Mouse (Mus musculus) neural tube, embryonic 14.5 days (tissue): ENCODE data around the gene Cfb. TPM values are rescaled to one million over a fixed set of nuclear protein-coding genes. Genes with fewer than 3 reads are reported as not detected.

Experiments used
- ATAC-seq: fragments of 200-750 bp; cut with Nextera tagmentation; 2 replicates; pipeline ENCODE4 v1.8.0; 2017; ENCODE audit warnings: low read depth, mild to moderate bottlenecking, moderate TSS enrichment, moderate library complexity
- H3K27ac ChIP-seq: fragments of 300-500 bp; sonication (generic); 2 replicates; pipeline ENCODE4 v1.5.1; 2014; ENCODE audit warnings: low read depth, mild to moderate bottlenecking, control low read depth, low read length, moderate library complexity, mixed read lengths
- H3K27me3 ChIP-seq: fragments of 300-500 bp; sonication (generic); 2 replicates; pipeline ENCODE4 v1.6.1; 2014; ENCODE audit warnings: low read length; ENCODE audit not compliant: control insufficient read depth, insufficient read depth
- H3K36me3 ChIP-seq: fragments of 300-500 bp; sonication (generic); 2 replicates; pipeline ENCODE4 v1.6.1; 2014; ENCODE audit warnings: low read length, mixed read lengths; ENCODE audit not compliant: control insufficient read depth, insufficient read depth
- H3K4me1 ChIP-seq: fragments of 300-500 bp; sonication (generic); 2 replicates; pipeline ENCODE4 v1.6.1; 2014; ENCODE audit warnings: low read length; ENCODE audit not compliant: control insufficient read depth, insufficient read depth
- H3K4me2 ChIP-seq: fragments of 300-500 bp; sonication (generic); 2 replicates; pipeline ENCODE4 v1.6.1; 2014; ENCODE audit warnings: mild to moderate bottlenecking, low read depth, low read length, control low read depth
- H3K4me3 ChIP-seq: fragments of 300-500 bp; sonication (generic); 2 replicates; pipeline ENCODE4 v1.5.1; 2014; ENCODE audit warnings: low read depth, low read length, control low read depth, mixed read lengths
- H3K9ac ChIP-seq: fragments of 300-500 bp; sonication (generic); replicated peaks from 2 replicates; pipeline ENCODE4 v1.6.1; 2014; ENCODE audit warnings: low read depth, mild to moderate bottlenecking, control low read depth, low read length, mixed read lengths
- H3K9me3 ChIP-seq: fragments of 300-500 bp; sonication (generic); 2 replicates; pipeline ENCODE4 v1.6.1; 2016; ENCODE audit warnings: low read length; ENCODE audit not compliant: control insufficient read depth
- WGBS: fragments of 180-500 bp; shearing (Covaris S2); extraction: QIAGEN DNeasy Blood & Tissue Kit; methylation state at CpG from one replicate; pipeline ENCODE4 v1.1.7; 2014; 5-methylcytosine and 5-hydroxymethylcytosine counted together
- polyA plus RNA-seq: library from polyadenylated mRNA; unstranded; fragments of >200 nt; fragmentation: Nextera tagmentation; extraction: Ambion mirVana; gene quantifications from 2 replicates; pipeline ENCODE4 v1.2.1, GENCODE M21; 2014

Cfb gene
- polyA plus RNA-seq, 1 experiment from 2014 or later, result 1.3 TPM

- peak; percentile 97 for ATAC-seq
- under 1% methylated on average over 63 of the region's 65 CpGs for WGBS
- Histone ChIP-seq H3K36me3 (peaks cover 40% of the 10 kb centered on the region), H3K4me1 (peaks cover 18% of the 10 kb centered on the region), H3K4me3 (peak within 1 kb of the TSS; percentile 95), H3K9me3 (no peaks in the 10 kb centered on the region), H3K9ac (peak within 1 kb of the TSS; percentile 86), H3K4me2 (peak within 1 kb of the TSS; percentile 96), H3K27me3 (no peaks in the 10 kb centered on the region), H3K27ac (peak within 1 kb of the TSS; percentile 48; the same call in 1 of the 2 replicates)
Measured at GRCm38 (mm10) chr17:34849722-34850516, 12.4 kb downstream of the Cfb start, which contains the start of the genes Skiv2l and Nelfe. Gene Skiv2l (minus strand): TSS chr17:34850210. Gene Nelfe (plus strand): TSS chr17:34850391.

DNA sequence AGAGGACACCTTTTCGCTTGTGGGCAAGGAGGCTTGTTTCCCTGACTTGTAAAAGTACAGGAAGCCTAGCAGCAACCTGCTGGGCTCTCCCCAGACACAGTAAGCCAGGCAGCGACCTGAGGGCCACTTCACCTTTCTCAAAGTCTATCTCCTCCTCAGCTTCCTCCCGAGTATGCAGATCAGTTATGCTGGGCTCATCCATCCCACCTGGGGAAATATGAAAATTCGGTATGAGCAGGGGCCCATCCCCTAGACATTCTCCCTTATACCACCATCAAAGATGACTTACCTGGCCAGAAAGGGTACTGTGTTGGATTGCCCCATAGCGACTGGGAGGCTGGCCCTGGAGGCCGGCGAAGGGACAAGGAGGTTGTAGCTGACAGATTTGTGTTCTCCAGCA lies 14.7 kb downstream of the Cfb start:
- no peak for ATAC-seq
- peaks cover 44% of the 10 kb centered on the region for H3K36me3 ChIP-seq

GRCm38 (mm10) chr17:34847192-34847591 lies 15.1 kb downstream of the Cfb start:
- WGBS, result 87% methylated on average over 6 of the region's 6 CpGs
- no peak overlapping the region for H3K4me2 ChIP-seq
- H3K4me3 ChIP-seq, result no peak overlapping the region
- H3K27me3 ChIP-seq, result no peaks in the 10 kb centered on the region
- no peak overlapping the region for H3K27ac ChIP-seq
- no peak overlapping the region for H3K9ac ChIP-seq
- H3K36me3 ChIP-seq, result peaks cover 48% of the 10 kb centered on the region
- ATAC-seq, result no peak
- H3K9me3 ChIP-seq, result no peaks in the 10 kb centered on the region
- peaks cover 18% of the 10 kb centered on the region for H3K4me1 ChIP-seq

More for the DNA sequence above, 14.7 kb downstream of the Cfb start:
- Histone ChIP-seq H3K27ac (no peak overlapping the region), H3K4me2 (no peak overlapping the region), H3K4me3 (no peak overlapping the region), H3K4me1 (peaks cover 18% of the 10 kb centered on the region), H3K9me3 (no peaks in the 10 kb centered on the region), H3K27me3 (no peaks in the 10 kb centered on the region), H3K9ac (no peak overlapping the region)
- 93% methylated on average over 7 of the region's 7 CpGs for WGBS

DNA sequence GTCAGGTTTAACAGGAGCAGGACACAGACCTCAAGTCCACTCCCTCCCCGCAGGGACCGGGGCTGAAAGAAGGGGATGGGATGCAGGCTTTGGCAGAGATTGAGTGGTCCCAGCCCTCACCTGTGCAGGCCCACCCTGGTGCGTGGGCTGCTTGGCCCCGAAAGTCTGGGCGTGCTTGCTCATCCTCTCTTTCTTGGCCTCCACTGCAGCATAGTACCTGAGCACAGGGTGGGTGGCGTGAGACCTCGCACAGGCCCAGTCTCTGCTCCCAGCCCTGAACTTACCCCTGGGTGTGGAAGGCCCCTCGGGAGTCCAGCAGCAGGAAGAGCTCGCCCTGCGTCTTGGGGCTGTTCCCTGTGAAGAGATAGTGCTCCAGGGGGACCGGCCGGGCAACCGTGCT lies 17.4 kb downstream of the Cfb start:
- Histone ChIP-seq H3K4me3 (no peak overlapping the region), H3K9me3 (no peaks in the 10 kb centered on the region), H3K27me3 (no peaks in the 10 kb centered on the region), H3K4me1 (peaks cover 6% of the 10 kb centered on the region; the same call in 1 of the 2 replicates), H3K36me3 (peaks cover 71% of the 10 kb centered on the region), H3K4me2 (no peak overlapping the region), H3K27ac (no peak overlapping the region), H3K9ac (no peak overlapping the region)
- 97% methylated on average over 13 of the region's 13 CpGs for WGBS
- no peak for ATAC-seq

DNA sequence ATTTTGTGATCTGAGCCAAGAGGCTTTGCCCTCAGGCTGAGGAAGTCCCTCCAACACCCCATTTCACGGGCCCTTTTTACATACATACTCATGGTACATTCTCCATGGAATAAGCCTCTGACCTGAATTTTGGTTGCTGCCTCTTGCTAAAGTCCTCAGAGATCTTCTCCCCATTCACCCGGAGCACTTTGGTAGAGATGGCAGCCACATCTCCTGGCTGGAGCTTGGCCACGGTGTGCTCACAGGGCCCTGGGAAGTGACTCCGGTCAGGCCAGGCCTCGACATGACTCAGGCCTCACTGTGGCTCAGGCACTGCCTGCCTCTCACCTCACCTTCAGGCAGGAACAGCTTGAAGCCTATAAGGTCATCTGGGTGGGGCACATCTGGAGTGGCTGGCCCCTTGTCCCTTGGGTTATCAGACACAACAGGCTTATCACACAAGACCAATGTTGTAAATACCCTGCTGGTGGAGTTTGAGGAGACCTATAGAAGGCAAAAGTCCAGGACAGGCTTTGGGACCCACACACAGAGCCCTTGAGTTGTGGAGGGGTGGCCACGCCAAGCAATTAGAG lies 21.5 kb downstream of the Cfb start:
- H3K4me2 ChIP-seq, result no peak overlapping the region
- H3K4me3 ChIP-seq, result no peak overlapping the region
- no peak overlapping the region for H3K27ac ChIP-seq
- no peak for ATAC-seq
- H3K27me3 ChIP-seq, result no peaks in the 10 kb centered on the region
- peaks cover 71% of the 10 kb centered on the region for H3K36me3 ChIP-seq
- H3K4me1 ChIP-seq, result peaks cover 16% of the 10 kb centered on the region
- no peaks in the 10 kb centered on the region for H3K9me3 ChIP-seq
- 87% methylated on average over 6 of the region's 6 CpGs for WGBS
- no peak overlapping the region for H3K9ac ChIP-seq

GRCm38 (mm10) chr17:34838785-34839184 lies 23.5 kb downstream of the Cfb start:
- no peaks in the 10 kb centered on the region for H3K27me3 ChIP-seq
- no peak overlapping the region for H3K4me3 ChIP-seq
- ATAC-seq, result no peak
- no peak overlapping the region for H3K27ac ChIP-seq
- H3K4me2 ChIP-seq, result no peak overlapping the region
- no peak overlapping the region for H3K9ac ChIP-seq
- no peaks in the 10 kb centered on the region for H3K9me3 ChIP-seq
- H3K36me3 ChIP-seq, result peaks cover 53% of the 10 kb centered on the region
- H3K4me1 ChIP-seq, result peaks cover 20% of the 10 kb centered on the region
- 93% methylated on average over 7 of the region's 7 CpGs for WGBS

DNA sequence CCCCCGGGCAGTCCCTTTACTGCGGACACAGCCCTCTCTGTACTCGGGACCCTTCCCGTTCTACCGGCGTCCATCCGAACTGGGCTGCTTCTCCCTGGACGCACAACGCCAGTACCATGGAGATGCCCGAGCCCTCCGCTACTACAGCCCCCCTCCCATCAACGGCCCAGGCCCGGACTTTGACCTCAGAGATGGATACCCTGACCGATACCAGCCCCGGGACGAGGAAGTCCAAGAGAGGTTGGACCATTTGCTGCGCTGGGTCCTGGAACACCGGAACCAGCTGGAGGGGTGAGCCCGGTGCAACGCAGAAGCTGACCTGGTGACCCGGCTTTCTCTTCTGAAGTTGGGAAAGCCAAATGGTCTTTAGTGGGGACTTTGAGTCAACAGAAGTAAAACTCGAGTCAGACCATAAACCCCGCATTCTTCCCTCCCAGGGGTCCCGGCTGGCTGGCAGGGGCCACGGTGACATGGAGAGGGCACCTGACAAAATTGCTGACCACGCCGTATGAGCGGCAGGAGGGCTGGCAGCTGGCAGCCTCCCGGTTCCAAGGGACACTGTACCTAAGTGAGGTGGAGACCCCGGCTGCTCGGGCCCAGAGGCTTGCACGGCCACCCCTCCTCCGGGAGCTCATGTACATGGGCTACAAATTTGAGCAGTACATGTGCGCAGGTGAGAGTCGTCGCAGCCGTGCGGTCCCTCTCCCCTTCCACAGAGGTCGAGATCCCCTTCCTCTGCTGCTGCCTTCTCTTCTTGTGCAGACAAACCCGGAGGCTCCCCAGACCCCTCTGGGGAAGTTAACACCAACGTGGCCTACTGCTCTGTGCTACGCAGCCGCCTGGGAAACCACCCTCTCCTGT lies 24.6 kb downstream of the Cfb start:
- Histone ChIP-seq H3K36me3 (peaks cover 43% of the 10 kb centered on the region), H3K4me1 (peaks cover 20% of the 10 kb centered on the region), H3K9me3 (no peaks in the 10 kb centered on the region), H3K4me3 (peak overlapping the region; percentile 72), H3K4me2 (peak overlapping the region; percentile 99), H3K27me3 (no peaks in the 10 kb centered on the region), H3K27ac (peak overlapping the region; percentile 83), H3K9ac (peak overlapping the region; percentile 70)
- WGBS, result 35% methylated on average over 43 of the region's 43 CpGs
- peak; percentile 18; the same call in 1 of the 2 replicates for ATAC-seq

GRCm38 (mm10) chr17:34836856-34837221 lies 25.5 kb downstream of the Cfb start, which contains the start of the genes Stk19 and Dxo:
Gene Stk19 (minus strand): TSS chr17:34836945.
Gene Dxo (plus strand): TSS chr17:34837019.
- H3K4me3 ChIP-seq, result peak within 1 kb of the TSS; percentile 72
- peak within 1 kb of the TSS; percentile 83 for H3K27ac ChIP-seq
- peaks cover 34% of the 10 kb centered on the region for H3K36me3 ChIP-seq
- no peaks in the 10 kb centered on the region for H3K9me3 ChIP-seq
- no peaks in the 10 kb centered on the region for H3K27me3 ChIP-seq
- ATAC-seq, result peak; percentile 93
- peaks cover 20% of the 10 kb centered on the region for H3K4me1 ChIP-seq
- H3K9ac ChIP-seq, result peak within 1 kb of the TSS; percentile 70
- under 1% methylated on average over 40 of the region's 40 CpGs for WGBS
- peak within 1 kb of the TSS; percentile 99 for H3K4me2 ChIP-seq
